Mouse (Mus musculus): ENCODE data around the gene Ppia. TPM values are rescaled to one million over a fixed set of nuclear protein-coding genes. Genes with fewer than 3 reads are reported as not detected.
"Not testable (repeated sequence)": the region's sequence is repeated elsewhere in the genome, so short reads cannot be mapped to it uniquely, and the experiment has no call there.

The Ppia gene
- 1,000 to 10,000 TPM; 2,979 to 3,385 TPM for polyA plus RNA-seq (2017; shearing (Covaris generic))

DNA sequence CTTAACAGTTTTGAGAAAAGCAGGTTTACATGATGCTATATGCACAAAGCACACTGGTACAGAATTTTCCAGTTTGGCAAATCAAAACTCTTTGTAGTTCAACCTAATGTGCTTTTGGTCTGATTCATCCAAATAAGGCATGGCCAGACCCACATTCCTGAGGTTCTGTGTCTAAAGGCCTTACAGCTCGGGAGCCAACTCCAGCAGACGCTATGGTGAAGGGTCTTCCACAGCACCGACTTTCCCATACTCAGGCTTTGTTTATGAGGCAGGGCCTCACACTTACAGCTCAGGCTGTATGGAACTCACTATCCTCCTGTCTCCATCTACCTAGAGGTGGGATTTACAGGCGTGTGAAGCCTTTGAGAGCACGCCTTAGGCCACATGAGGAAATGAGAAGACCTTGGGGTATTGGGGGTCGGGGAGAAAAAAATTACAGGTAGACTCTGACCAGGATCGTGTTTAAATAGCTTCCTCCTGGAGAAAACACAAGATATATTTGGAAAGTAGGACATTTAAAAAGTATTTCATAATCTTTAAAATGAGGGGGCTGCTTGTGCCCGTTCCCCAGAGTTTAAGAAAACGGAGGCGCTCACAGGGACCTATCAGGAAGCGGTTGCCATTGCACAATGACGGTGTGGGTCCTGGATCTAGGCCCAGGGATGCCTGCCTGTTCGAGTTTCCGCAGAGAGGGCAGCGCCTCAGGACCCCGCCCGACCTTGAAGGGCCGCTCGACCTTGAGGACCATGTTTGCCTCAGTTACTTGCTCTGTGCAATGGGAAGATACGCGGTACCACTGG is at the start of gene Ppia:
Gene Ppia, plus strand, starts transcription at position 693 of the 800 bp plus-strand sequence.
- peak; percentile 5 for ATAC-seq

GRCm38 (mm10) chr11:6365885-6366284 is 49.4 kb upstream of the Ppia start:
- ATAC-seq: peak; percentile 97

- no peak for ATAC-seq
These were observed 48.8 kb upstream of the Ppia start for GRCm38 (mm10) chr11:6366434-6366833.

DNA sequence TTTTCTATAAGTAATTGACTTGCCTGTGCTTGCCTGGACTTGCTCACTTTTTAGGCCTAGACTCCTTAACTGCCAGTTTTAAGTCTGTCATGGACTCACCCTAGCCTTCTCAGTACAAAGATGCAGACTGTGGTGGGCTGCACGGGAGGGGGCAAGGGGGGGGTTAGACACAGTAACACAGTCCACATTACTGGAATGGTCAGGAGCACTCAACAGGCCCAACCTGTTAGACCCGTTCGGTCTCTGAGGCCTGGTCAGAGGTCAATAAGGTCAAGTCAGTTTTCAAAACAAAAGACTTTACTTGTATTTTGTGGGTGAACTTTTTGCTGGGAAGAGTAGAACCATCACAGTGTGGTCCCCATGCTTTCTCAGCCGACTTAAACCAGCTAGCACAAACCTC is 48.1 kb upstream of the Ppia start:
- ATAC-seq: no peak

GRCm38 (mm10) chr11:6367986-6368385 is 47.3 kb upstream of the Ppia start:
- ATAC-seq: not testable (repeated sequence)

- ATAC-seq: no peak
These were observed 43.7 kb upstream of the Ppia start for GRCm38 (mm10) chr11:6371376-6372155.

GRCm38 (mm10) chr11:6372784-6373183 is 42.5 kb upstream of the Ppia start:
- ATAC-seq: no peak

- ATAC-seq: no peak
These were observed 34.3 kb upstream of the Ppia start for GRCm38 (mm10) chr11:6380916-6381315.

- ATAC-seq: no peak
These were observed 27.0 kb upstream of the Ppia start for GRCm38 (mm10) chr11:6388126-6388725.

GRCm38 (mm10) chr11:6388726-6389413 is 26.4 kb upstream of the Ppia start, which contains the start of gene Zmiz2:
TSS of gene Zmiz2 (plus strand) at chr11:6389074.
- peak; percentile 58 for ATAC-seq

DNA sequence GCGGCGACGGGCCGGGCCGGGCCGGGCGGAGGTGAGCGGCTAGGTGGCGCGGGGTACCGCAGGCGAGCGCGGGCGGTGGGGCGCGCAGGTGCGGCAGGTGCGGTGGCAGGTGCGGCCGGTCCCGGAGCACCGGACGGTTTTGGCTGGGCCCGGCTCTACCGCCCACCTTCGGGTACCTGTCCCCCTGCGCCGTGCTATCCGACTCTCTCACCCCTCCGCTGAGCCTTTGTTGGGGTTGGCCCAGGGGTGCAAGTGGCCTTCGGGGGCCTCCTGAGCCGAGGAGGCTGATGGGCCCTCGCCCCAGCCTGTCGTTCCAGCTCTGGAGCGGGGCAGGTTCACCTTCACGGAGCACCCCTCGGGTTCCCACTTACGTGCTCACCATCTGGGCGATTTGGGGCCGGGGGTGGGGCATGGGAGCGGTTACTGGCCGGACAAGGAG is 25.7 kb upstream of the Ppia start:
- no peak for ATAC-seq

GRCm38 (mm10) chr11:6390376-6391053 is 24.7 kb upstream of the Ppia start:
- no peak for ATAC-seq

GRCm38 (mm10) chr11:6391516-6392276 is 23.5 kb upstream of the Ppia start:
- peak; percentile 69 for ATAC-seq

- ATAC-seq: no peak
These were observed 22.4 kb upstream of the Ppia start for GRCm38 (mm10) chr11:6392857-6393256.

GRCm38 (mm10) chr11:6393866-6394265 is 21.4 kb upstream of the Ppia start:
- no peak for ATAC-seq

- ATAC-seq: no peak
These were observed 19.7 kb upstream of the Ppia start for GRCm38 (mm10) chr11:6395565-6395964.

DNA sequence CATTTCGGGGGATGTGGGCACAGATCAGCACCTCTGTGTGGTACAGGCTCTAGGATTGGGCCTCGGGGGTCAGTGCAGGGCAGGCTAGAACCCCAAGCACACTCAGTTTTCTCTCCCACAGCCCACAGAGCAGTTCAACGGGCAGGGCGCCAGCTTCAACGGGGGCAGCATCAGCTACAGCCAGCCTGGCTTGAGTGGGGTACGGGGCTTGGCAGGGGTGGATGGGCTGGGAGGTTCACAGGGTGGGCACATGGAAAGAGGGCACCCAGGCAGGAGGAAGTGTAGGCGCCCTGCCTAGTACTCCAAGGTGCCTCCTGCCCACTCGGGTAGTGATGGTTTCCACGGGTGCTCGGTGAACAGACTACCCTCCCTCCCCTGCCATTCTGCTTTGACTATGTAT is 17.1 kb upstream of the Ppia start:
- no peak for ATAC-seq

GRCm38 (mm10) chr11:6402515-6403510 is 12.4 kb upstream of the Ppia start:
- peak; percentile 69 for ATAC-seq

- ATAC-seq: no peak
These were observed 11.3 kb upstream of the Ppia start for GRCm38 (mm10) chr11:6403830-6404405.

Data from activated CD4-positive, CD25-positive, alpha-beta regulatory T cell, adult 4 months (primary cell).